Mouse (Mus musculus): ENCODE measurements around the gene Fgf11.

Fgf11 gene

DNA sequence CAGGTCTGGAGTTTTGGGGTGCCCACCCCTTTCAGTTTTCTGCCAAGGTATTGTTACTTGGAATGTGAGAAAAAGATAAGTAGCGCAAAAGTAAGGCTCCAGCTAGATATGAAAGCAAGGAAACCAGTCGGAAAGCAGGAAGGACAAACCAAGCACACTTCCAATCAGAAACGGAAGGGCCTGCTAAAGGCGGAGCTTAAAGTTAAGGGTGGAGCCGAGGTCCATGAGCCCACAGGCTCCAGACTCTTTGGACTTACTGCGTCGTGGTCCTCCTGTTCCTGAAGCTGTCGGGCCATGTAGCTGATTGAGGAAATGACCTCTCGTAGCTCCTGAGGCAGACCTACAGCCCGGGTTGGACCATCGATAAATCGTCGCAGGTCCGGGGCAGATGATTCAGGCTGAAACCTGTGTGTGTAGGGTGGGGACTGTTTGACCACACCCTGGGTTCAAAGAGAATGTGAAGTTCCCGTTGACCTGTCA, 16.8 kb downstream of the Fgf11 start:
- no peak for DNase-seq (ENCODE audit: low spot score in 2 of 2)

- DNase-seq (ENCODE audit: low spot score in 2 of 2): no peak
These were observed 19.8 kb downstream of the Fgf11 start for GRCm38 (mm10) chr11:69781828-69782227.

GRCm38 (mm10) chr11:69778985-69779384, 22.7 kb downstream of the Fgf11 start:
- DNase-seq (ENCODE audit: low spot score in 2 of 2): no peak

GRCm38 (mm10) chr11:69778258-69778982, 23.2 kb downstream of the Fgf11 start:
- DNase-seq (ENCODE audit: low spot score in 2 of 2): no peak

DNA sequence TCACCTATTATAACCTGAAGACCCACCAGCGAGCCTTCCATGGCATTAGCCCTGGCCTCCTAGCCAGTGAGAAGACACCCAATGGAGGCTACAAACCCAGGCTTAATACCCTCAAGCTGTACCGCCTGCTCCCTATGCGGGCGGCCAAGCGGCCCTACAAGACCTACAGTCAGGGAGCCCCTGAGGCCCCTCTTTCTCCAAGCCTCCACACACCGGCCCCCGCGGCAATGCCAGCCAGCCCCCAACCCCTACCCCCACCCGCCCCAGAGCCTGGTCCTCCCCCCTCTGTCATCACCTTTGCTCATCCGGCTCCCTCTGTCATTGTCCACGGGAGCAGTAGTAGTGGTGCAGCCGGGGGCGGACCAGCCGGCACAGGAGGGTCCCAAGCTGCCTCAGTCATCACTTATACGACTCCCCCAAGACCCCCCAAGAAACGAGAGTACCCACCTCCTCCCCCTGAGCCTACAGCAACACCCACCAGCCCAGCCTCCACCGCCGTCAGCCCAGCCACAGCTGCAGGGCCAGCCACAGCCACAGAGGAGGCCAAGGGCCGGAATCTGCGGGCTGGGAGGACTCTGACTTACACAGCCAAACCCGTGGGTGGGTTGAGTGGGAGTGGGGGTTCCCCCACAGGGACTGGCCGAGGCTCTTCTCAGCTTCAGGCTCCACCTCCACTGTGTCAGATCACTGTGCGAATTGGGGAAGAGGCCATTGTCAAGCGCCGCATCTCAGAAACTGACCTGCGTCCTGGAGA, 24.0 kb downstream of the Fgf11 start:
- DNase-seq (ENCODE audit: low spot score in 2 of 2): no peak

- DNase-seq (ENCODE audit: low spot score in 2 of 2): no peak
These were observed 25.2 kb downstream of the Fgf11 start for GRCm38 (mm10) chr11:69776488-69776887.

GRCm38 (mm10) chr11:69775716-69776115, 25.9 kb downstream of the Fgf11 start:
- no peak for DNase-seq (ENCODE audit: low spot score in 2 of 2)

- DNase-seq (ENCODE audit: low spot score in 2 of 2): no peak
These were observed 26.7 kb downstream of the Fgf11 start for GRCm38 (mm10) chr11:69774961-69775360.

DNA sequence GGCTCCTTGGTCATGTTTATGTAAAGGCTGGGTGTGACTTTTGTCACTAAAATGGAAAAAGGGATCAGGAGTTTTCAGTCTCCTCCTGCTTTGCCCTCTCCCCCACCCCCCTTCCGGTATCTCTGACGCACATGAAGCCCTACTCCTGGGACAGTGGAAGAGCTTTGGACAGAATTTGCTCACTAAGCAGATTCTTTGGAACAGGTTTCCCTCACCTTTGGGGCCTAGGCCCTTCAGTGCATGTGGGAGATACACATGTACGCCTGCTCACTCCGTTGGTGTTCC, 34.1 kb downstream of the Fgf11 start:
- DNase-seq (ENCODE audit: low spot score in 2 of 2): no peak

- no peak for DNase-seq (ENCODE audit: low spot score in 2 of 2)
These were observed 34.6 kb downstream of the Fgf11 start for GRCm38 (mm10) chr11:69766872-69767624.

- peak; percentile 54 to 57 for DNase-seq (ENCODE audit: low spot score in 2 of 2)
These were observed 35.5 kb downstream of the Fgf11 start for GRCm38 (mm10) chr11:69766126-69766609.

- no peak for DNase-seq (ENCODE audit: low spot score in 2 of 2)
These were observed 36.2 kb downstream of the Fgf11 start, which contains the start of gene Zbtb4 for GRCm38 (mm10) chr11:69765221-69766125. Zbtb4 (plus strand) TSS chr11:69765912.

DNA sequence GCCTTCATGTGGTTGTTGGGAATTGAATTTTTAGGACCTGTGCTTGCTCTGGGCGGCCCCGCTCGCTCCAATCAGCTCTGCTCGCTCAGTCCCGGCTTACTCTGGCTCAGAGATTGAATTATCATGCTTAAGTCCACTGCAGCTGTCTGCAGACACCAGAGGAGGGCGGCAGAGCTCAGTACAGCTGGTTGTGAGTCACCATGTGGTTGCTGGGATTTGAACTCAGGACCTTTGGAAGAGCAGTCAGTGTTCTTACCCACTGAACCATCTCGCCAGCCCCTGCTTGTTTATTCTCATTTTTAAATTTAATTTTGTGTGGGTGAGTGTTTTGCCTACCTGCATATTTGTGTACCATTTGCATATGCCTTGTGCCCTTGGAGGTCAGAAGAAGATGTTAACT, 38.1 kb downstream of the Fgf11 start:
- DNase-seq (ENCODE audit: low spot score in 2 of 2): no peak

GRCm38 (mm10) chr11:69761868-69762267, 39.8 kb downstream of the Fgf11 start, which contains the start of gene Slc35g3:
Slc35g3 (minus strand) TSS chr11:69761968.
- no peak for DNase-seq (ENCODE audit: low spot score in 2 of 2)

- no peak for DNase-seq (ENCODE audit: low spot score in 2 of 2)
These were observed 40.8 kb downstream of the Fgf11 start for GRCm38 (mm10) chr11:69760901-69761200.

DNA sequence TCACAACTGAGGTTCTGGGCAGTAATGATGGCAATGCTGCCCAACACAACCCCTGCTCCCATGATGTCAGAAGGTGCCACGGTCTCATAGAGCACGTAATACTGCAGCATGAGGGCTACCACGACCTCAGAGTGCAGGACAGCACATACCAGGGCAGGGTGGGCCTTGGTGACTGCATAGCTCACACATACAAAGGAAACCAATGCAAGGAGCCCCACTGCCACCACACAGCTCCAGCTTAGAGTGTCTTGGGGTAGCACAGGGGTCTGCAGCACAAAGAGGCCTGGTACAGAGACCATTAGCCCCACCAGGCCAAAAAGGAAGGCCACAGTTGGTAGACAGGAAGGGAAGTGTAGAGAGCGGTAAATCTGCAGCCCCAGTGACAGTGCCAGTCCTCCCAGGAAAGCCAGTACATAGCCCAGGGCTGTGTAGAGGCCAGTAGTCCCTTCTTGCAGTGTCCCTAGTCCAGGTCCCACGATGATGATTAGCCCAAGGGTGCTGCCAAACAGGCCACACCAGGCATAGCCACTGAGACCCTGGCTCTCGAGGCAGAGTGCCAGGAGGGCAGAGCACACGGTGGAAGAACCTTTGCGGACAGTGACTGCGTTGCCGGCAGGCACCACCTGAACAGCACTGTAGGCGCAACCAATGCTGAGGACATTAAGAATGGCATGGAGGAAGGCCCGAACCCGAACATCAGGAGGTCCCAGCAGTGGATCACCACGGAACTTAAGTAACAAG, 41.3 kb downstream of the Fgf11 start:
- DNase-seq (ENCODE audit: low spot score in 2 of 2): no peak

DNA sequence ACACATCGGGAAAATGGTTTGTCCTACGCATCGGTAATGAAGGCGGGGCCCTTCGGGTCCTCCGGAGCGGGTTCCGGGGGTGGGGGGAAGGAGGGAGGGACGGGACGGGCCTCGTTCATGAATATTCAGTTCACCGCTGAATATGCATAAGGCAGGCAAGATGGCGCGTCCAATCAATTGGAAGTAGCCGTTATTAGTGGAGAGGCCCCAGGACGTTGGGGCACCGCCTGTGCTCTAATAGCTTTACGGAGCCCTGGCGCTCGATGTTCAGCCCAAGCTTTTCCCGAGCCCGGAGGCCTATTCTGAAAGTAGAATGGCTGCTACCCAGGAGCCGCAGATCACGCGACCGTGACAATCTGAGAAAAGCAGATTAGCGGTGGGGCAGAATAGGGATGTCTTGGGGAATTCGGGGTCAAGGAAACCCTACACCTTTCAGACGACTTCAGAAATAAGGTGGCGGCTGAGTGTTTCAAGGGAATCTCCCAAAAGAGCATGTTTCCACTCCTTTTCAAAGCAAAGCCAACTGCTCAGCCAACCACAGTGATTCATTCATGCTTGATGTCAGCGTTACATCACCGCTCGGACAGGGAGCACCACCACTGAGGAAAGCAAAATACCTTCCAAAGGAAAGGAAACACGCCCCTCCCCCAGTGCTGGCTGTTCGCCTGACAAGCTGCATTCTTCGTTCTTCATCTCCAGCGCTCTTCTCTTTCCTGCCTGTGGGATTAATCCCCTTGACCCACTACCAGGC, 42.5 kb downstream of the Fgf11 start:
- peak; percentile 81 to 88 for DNase-seq (ENCODE audit: low spot score in 2 of 2)

DNA sequence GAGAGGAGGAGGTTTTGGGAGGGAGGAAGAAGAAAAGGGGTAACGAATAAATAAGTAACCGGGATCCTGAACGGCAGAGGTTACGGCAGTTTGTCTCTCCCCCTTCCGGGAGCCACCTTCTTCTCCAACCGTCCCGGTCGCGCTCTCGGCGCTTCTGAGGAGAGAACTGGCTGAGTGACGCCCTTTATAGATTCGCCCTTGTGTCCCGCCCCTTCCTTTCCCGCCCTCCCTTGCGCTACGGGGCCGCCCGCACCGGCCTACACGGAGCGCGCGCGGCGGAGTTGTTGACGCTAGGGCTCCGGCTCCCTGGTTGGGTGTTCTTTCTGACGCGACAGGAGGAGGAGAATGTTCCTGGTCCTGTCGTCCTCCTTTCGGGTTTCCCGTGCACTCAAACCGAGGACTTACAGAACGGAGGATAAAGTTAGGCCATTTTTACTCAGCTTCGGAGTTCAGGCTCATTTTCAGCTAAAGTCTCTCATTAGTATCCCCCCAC, 43.1 kb downstream of the Fgf11 start, which contains the start of gene Polr2a:
Gene Polr2a (minus strand): TSS at position 160 of the 493 bp plus-strand sequence.
- DNase-seq (ENCODE audit: low spot score in 2 of 2): peak; percentile 96

DNA sequence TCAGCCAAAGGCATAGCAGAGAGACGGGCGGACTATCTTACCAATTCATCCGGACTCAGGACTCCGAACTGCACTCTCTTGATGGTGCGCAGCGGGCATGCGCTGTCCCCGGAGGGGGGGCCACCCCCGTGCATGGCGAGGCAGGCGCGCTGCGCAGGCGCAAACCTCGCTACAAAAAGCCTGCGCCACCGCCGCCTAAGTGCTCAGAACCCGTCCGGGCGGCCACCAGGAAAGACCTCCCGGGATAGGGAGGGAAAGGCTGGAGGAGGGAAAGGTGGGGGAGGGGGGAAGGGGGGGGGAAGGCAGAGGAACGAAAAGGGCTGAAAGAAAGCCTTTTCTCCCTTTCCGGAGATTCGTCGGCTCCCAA, 43.6 kb downstream of the Fgf11 start:
- DNase-seq (ENCODE audit: low spot score in 2 of 2): peak; percentile 91 to 94

Data from right cerebral cortex, postnatal 36 days (tissue).